Mouse (Mus musculus): Measurements from ENCODE around the gene Kank4.

DNA sequence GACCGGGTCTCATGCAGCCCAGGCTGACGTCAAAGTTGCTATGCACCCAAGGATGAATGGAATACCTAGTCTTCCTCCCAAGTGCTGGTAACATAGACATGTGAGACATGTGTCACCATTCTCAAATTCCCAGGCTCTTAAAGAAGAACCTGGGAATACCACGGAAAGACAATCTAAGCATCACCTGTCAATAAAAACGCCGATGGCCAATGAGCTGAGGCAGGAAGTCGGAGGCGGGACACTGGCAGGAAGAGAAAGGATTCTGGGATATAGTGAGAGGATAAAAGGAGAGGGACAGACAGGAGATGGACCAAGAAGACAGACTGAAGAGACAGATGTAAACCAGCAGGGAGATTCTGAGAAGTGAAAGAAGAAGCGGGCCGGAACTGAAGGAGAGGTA is 23.9 kb downstream of the Kank4 start:
- TF ChIP-seq USF1 (IDR thresholded peaks at IDR 0.05; ENCODE audit: low read depth) (no peak), POLR2AphosphoS2 (IDR thresholded peaks at IDR 0.05; ENCODE audit: insufficient read length, low read depth) (no peak), POLR2A (IDR thresholded peaks at IDR 0.05; ENCODE audit: insufficient read length, low read depth) (no peak), MAX (IDR thresholded peaks at IDR 0.05; ENCODE audit: low read depth) (no peak), E2F4 (IDR thresholded peaks at IDR 0.05; ENCODE audit: insufficient read depth) (no peak), TCF12 (IDR thresholded peaks at IDR 0.05; ENCODE audit: insufficient read depth, poor library complexity, severe bottlenecking) (no peak), MYOG (IDR thresholded peaks at IDR 0.05; ENCODE audit: control insufficient read depth in 1 of 3, insufficient read depth in 1 of 3, insufficient read length in 2 of 3, low read depth in 2 of 3) (no peak), TCF3 (IDR thresholded peaks at IDR 0.05; ENCODE audit: insufficient read length, low read depth) (no peak)

All from myocyte (in vitro differentiated cells).